Mouse (Mus musculus): ENCODE measurements at regions not wholly inside any gene's neighbourhood (a gene's known extent, or its start where the extent isn't known, plus 50 kb on each side); places are given as distances from the start of the nearest gene placed in this dataset.

DNA sequence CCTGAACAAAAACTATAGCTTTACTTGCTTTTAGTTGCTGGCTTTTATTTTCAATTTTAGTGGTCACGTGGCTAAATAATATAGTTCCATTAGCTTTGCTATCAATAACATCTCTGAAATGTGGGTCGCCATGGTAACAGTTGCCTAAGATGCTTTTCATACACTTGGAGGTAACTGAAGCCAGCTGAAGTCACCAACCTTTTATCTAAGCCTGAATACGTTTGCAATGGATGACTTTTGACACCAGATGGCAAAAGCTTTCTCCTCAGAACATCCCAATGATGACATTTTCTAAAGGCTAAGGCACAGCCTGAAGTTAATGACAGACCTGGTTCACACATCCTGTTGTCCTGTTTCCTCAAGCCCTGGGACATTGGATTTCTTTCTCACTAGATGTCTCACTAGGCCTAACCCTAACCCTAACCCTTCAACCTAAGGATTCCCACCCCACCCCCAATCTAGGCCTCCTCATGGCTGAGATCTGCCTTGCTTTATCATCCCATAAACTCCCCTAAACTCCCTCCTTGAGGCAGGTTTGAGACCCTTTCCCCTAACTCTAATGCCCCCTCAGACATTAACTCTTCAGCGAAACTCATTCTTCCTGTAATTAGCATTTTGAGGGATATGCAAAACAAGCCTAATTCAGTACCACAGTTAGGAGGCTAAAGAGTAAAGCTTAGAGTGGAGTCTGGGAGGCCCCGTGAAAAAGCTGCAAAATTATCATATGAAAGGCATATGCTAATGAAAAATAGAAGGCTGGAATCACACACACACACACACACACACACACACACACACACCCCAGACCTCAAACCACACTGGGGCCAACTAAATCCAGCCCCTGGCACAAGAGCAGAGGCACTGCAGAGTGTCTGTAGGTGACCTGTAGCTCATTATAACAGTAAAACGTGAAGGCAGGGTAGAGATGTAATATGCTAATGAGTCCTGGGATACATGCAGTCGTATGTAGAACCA lies 80.1 kb upstream of the H2afz start:
- TF ChIP-seq CTCF (IDR thresholded peaks at IDR 0.05; ENCODE audit: low read depth) (peak; percentile 2; the same call in 1 of the 2 replicates), EP300 (optimal IDR thresholded peaks at IDR 0.05) (no peak)

All from stomach, postnatal 0 days (tissue).